Mouse (Mus musculus): ENCODE results near the gene Rrbp1. TPM values are rescaled to one million over a fixed set of nuclear protein-coding genes. Genes with fewer than 3 reads are reported as not detected.

Rrbp1 gene
- polyA plus RNA-seq, 1 experiment = 127 TPM

DNA sequence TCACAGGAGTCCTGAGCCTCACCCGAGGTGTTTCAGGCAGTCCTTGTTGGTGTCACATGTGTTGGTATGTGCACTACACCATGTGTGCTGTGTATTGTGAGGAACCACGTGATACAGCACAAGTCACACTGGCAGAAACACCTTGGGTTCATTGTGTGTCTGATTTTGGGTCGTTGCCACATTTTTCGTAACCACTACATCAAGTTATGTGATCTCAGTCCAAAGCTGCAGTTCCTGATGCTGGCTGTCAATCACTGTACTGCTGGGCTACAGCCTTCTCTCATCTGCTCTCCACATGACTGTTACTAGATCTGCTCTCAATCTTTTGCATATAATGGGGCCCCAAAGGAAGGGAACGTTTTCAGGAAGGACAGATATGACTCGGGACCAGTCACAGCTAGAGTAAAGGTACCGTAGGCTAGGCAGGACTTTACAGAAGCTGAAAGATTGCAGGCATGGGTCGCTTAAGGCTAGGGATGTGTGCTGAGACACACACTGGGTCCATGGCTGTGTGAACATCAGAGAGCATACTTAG, 39.1 kb upstream of the Rrbp1 start:
- TF ChIP-seq E2F4 (IDR thresholded peaks at IDR 0.05; ENCODE audit: insufficient read depth) (no peak), SRF (IDR thresholded peaks at IDR 0.05; ENCODE audit: control insufficient read depth, insufficient read length, low read depth) (no peak), MAX (IDR thresholded peaks at IDR 0.05; ENCODE audit: low read depth) (no peak), POLR2A (IDR thresholded peaks at IDR 0.05; ENCODE audit: insufficient read length, low read depth) (no peak), USF1 (IDR thresholded peaks at IDR 0.05; ENCODE audit: low read depth) (peak; percentile 30)
- H3ac ChIP-seq (ENCODE audit: control insufficient read depth, insufficient read length) = no peak overlapping the region
- H3K36me3 ChIP-seq (ENCODE audit: control insufficient read depth, insufficient read depth) = no peaks in the 10 kb centered on the region
- no peaks in the 10 kb centered on the region for H3K27me3 ChIP-seq (ENCODE audit: control insufficient read depth, insufficient read depth, insufficient read length)
- H3K79me2 ChIP-seq (ENCODE audit: control insufficient read depth, insufficient read depth) = no peaks in the 10 kb centered on the region
- no peak overlapping the region for H3K4me3 ChIP-seq
- H3K4me2 ChIP-seq (ENCODE audit: low read depth) = no peak overlapping the region

DNA sequence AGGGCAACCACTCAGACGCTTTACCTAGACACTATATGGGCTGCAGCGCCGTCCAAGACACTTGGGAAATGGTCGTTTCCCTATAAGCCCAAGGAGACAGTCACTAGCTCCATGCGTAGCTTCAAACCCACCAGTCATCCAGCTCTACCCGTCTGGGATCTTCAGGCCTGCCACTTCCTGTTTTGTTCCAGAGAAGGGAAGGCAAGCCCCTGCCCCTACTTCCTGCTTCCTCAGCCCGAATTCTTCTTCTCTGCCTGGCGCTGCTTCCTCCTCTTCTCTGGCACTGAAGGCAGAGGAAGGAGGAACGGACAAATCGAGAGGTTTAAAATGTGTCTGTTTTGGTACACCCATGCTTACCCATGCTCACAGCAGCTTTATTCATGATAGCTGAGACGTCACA, 35.9 kb upstream of the Rrbp1 start:
- Histone ChIP-seq H3ac (ENCODE audit: control insufficient read depth, insufficient read length) (no peak overlapping the region), H3K4me2 (ENCODE audit: low read depth) (no peak overlapping the region), H3K27me3 (ENCODE audit: control insufficient read depth, insufficient read depth, insufficient read length) (peaks cover 17% of the 10 kb centered on the region), H3K4me3 (no peak overlapping the region), H3K79me2 (ENCODE audit: control insufficient read depth, insufficient read depth) (no peaks in the 10 kb centered on the region), H3K36me3 (ENCODE audit: control insufficient read depth, insufficient read depth) (no peaks in the 10 kb centered on the region)
- no peak for TF ChIP-seq MAX (IDR thresholded peaks at IDR 0.05; ENCODE audit: low read depth)

DNA sequence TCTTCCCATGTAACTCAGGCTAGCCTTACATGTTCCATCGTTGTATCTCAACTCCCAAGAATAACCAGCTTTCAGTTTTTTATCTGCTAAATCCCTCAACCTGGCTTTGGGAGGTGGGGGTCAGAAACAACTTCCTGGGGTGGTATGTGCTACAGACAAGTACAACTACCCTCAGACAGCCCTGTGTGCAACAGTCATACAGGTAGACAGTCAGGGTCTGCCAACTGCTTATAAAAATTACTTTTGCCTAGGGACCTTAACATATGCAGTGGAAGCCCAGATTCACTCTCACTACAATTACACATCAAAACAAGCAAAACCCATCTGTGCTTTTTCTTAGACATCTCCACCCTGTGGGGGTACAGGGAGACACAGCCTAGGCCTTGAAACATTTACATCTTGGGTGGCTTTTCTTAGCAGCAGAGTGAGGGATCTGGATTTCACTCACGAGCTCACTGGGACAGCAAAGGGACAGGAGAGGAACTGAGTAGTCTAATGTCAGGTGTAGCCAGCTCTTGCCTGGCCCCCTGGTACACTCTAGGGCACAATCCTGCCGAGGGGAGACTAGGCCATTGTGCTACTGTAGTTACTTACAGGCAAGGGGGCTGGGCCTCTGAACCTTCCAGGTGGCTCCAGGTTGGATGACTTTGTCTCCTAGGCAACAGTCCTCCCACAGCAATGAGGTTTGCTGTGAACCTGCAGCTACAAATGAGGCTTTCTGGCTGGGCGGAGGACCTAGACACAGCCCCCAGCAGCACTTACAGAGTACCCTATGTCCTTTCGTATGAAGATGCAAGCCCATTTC, 34.9 kb upstream of the Rrbp1 start:
- H3K4me2 ChIP-seq (ENCODE audit: low read depth) = no peak overlapping the region
- H3K4me3 ChIP-seq = no peak overlapping the region
- no peaks in the 10 kb centered on the region for H3K79me2 ChIP-seq (ENCODE audit: control insufficient read depth, insufficient read depth)
- TF ChIP-seq TCF12 (IDR thresholded peaks at IDR 0.05; ENCODE audit: insufficient read depth, poor library complexity, severe bottlenecking) (no peak), MAX (IDR thresholded peaks at IDR 0.05; ENCODE audit: low read depth) (no peak), REST (IDR thresholded peaks at IDR 0.05; ENCODE audit: insufficient read depth, insufficient read length) (no peak), SRF (IDR thresholded peaks at IDR 0.05; ENCODE audit: control insufficient read depth, insufficient read length, low read depth) (no peak), POLR2AphosphoS2 (IDR thresholded peaks at IDR 0.05; ENCODE audit: insufficient read length, low read depth) (no peak), POLR2A (IDR thresholded peaks at IDR 0.05; ENCODE audit: insufficient read length, low read depth) (no peak), MYOD1 (IDR thresholded peaks at IDR 0.05; ENCODE audit: control insufficient read depth in 1 of 3, insufficient read length in 2 of 3, low read depth in 2 of 3) (no peak), USF1 (IDR thresholded peaks at IDR 0.05; ENCODE audit: low read depth) (no peak), MYOG (IDR thresholded peaks at IDR 0.05; ENCODE audit: control insufficient read depth in 1 of 3, insufficient read depth in 1 of 3, insufficient read length in 2 of 3, low read depth in 2 of 3) (no peak), CEBPB (IDR thresholded peaks at IDR 0.05; ENCODE audit: insufficient read depth, poor library complexity, severe bottlenecking) (no peak), E2F4 (IDR thresholded peaks at IDR 0.05; ENCODE audit: insufficient read depth) (no peak), TCF3 (IDR thresholded peaks at IDR 0.05; ENCODE audit: insufficient read length, low read depth) (no peak)
- H3ac ChIP-seq (ENCODE audit: control insufficient read depth, insufficient read length) = no peak overlapping the region
- H3K36me3 ChIP-seq (ENCODE audit: control insufficient read depth, insufficient read depth) = no peaks in the 10 kb centered on the region
- peaks cover 24% of the 10 kb centered on the region for H3K27me3 ChIP-seq (ENCODE audit: control insufficient read depth, insufficient read depth, insufficient read length)

DNA sequence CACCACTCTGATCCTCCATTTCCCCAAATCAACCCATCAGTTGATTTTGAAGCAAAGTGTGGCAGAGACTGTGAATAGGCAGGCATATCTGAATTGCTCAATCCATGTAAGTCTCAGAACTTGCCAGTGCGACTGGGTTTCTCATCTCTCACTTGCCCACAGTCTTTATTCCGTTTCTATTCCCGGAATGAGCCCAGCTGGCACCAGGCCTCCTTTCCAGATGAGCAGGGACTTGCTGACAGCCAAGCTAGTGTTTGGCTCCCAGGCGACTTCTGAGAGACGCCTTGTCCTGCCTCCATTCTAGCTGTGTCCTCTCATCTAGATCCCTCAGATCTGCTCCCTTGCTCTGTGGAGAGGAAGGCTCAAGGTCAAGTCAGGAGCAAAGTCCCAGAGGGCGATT, 33.7 kb upstream of the Rrbp1 start:
- H3K36me3 ChIP-seq (ENCODE audit: control insufficient read depth, insufficient read depth) = no peaks in the 10 kb centered on the region
- no peak overlapping the region for H3K4me2 ChIP-seq (ENCODE audit: low read depth)
- TF ChIP-seq TCF12 (IDR thresholded peaks at IDR 0.05; ENCODE audit: insufficient read depth, poor library complexity, severe bottlenecking) (no peak), USF1 (IDR thresholded peaks at IDR 0.05; ENCODE audit: low read depth) (no peak), MYOD1 (IDR thresholded peaks at IDR 0.05; ENCODE audit: control insufficient read depth in 1 of 3, insufficient read length in 2 of 3, low read depth in 2 of 3) (no peak), POLR2AphosphoS2 (IDR thresholded peaks at IDR 0.05; ENCODE audit: insufficient read length, low read depth) (no peak), SRF (IDR thresholded peaks at IDR 0.05; ENCODE audit: control insufficient read depth, insufficient read length, low read depth) (no peak), REST (IDR thresholded peaks at IDR 0.05; ENCODE audit: insufficient read depth, insufficient read length) (no peak), TCF3 (IDR thresholded peaks at IDR 0.05; ENCODE audit: insufficient read length, low read depth) (no peak), MAX (IDR thresholded peaks at IDR 0.05; ENCODE audit: low read depth) (no peak), CEBPB (IDR thresholded peaks at IDR 0.05; ENCODE audit: insufficient read depth, poor library complexity, severe bottlenecking) (no peak), MYOG (IDR thresholded peaks at IDR 0.05; ENCODE audit: control insufficient read depth in 1 of 3, insufficient read depth in 1 of 3, insufficient read length in 2 of 3, low read depth in 2 of 3) (no peak), POLR2A (IDR thresholded peaks at IDR 0.05; ENCODE audit: insufficient read length, low read depth) (no peak), E2F4 (IDR thresholded peaks at IDR 0.05; ENCODE audit: insufficient read depth) (no peak)
- no peak overlapping the region for H3K4me3 ChIP-seq
- H3K79me2 ChIP-seq (ENCODE audit: control insufficient read depth, insufficient read depth) = no peaks in the 10 kb centered on the region
- peaks cover 24% of the 10 kb centered on the region for H3K27me3 ChIP-seq (ENCODE audit: control insufficient read depth, insufficient read depth, insufficient read length)
- no peak overlapping the region for H3ac ChIP-seq (ENCODE audit: control insufficient read depth, insufficient read length)

DNA sequence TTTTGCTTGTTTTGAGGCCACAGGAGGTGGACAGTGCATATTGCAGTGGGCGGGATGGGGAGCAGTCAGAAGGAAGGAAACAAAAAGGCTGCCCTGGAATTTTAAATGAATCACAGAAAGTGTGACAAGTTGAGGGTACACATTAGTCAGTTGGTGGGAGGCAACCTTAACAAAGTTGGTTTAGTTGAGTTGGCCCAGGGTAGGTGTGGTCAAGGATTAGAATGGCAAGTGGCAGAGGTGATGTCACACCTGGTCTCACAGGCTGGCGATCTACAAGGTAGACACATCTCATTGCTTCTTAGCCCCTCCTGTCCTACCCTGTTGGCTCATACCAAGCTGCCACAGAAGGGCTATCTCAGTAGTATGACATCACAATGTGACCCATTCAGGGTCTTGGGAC, 21.6 kb upstream of the Rrbp1 start, which contains the start of gene Banf2:
Gene Banf2, plus strand, starts transcription at position 396 of the 400 bp plus-strand sequence.
- Histone ChIP-seq H3K79me2 (ENCODE audit: control insufficient read depth, insufficient read depth) (no peaks in the 10 kb centered on the region), H3K4me2 (ENCODE audit: low read depth) (no peak within 1 kb of the TSS), H3K27me3 (ENCODE audit: control insufficient read depth, insufficient read depth, insufficient read length) (peaks cover 17% of the 10 kb centered on the region), H3ac (ENCODE audit: control insufficient read depth, insufficient read length) (no peak within 1 kb of the TSS), H3K36me3 (ENCODE audit: control insufficient read depth, insufficient read depth) (no peaks in the 10 kb centered on the region), H3K4me3 (no peak within 1 kb of the TSS)
- no peak for TF ChIP-seq SRF (IDR thresholded peaks at IDR 0.05; ENCODE audit: control insufficient read depth, insufficient read length, low read depth)
- TF ChIP-seq USF1 (IDR thresholded peaks at IDR 0.05; ENCODE audit: low read depth) = no peak
- no peak for TF ChIP-seq POLR2A (IDR thresholded peaks at IDR 0.05; ENCODE audit: insufficient read length, low read depth)
- no peak for TF ChIP-seq MYOD1 (IDR thresholded peaks at IDR 0.05; ENCODE audit: control insufficient read depth in 1 of 3, insufficient read length in 2 of 3, low read depth in 2 of 3)
- TF ChIP-seq POLR2AphosphoS2 (IDR thresholded peaks at IDR 0.05; ENCODE audit: insufficient read length, low read depth) = no peak

Measured in myocyte (in vitro differentiated cells).